Mouse (Mus musculus) kidney, adult 2 months (tissue): ENCODE measurements at regions not wholly inside any gene's neighbourhood (a gene's known extent, or its start where the extent isn't known, plus 50 kb on each side); places are given as distances from the start of the nearest gene placed in this dataset.

Experiments
- DNase-seq: peaks from one replicate; pipeline ENCODE4 v3.0.0; 2021
- H3K27ac ChIP-seq: fragments of 200-500 bp; 2 replicates; pipeline ENCODE4 v1.5.1; 2012; ENCODE audit warnings: low read depth, low read length, control low read depth, inconsistent platforms; ENCODE audit not compliant: insufficient read depth
- H3K27me3 ChIP-seq: fragments of 200-500 bp; replicated peaks from 2 replicates; pipeline ENCODE4 v1.6.1; 2012; ENCODE audit warnings: mild to moderate bottlenecking, moderate library complexity, low read length, inconsistent platforms; ENCODE audit not compliant: control insufficient read depth, insufficient read depth
- H3K36me3 ChIP-seq: fragments of 200-500 bp; 2 replicates; pipeline ENCODE4 v1.6.1; 2012; ENCODE audit warnings: mild to moderate bottlenecking, moderate library complexity, low read length, inconsistent platforms; ENCODE audit not compliant: control insufficient read depth, insufficient read depth
- H3K4me1 ChIP-seq: fragments of 200-500 bp; 2 replicates; pipeline ENCODE4 v1.6.1; 2011; ENCODE audit warnings: low read length; ENCODE audit not compliant: control insufficient read depth, insufficient read depth
- H3K4me3 ChIP-seq: fragments of 200-500 bp; 2 replicates; pipeline ENCODE4 v1.5.1; 2011; ENCODE audit warnings: mild to moderate bottlenecking, low read depth, low read length, control low read depth; ENCODE audit not compliant: insufficient read depth
- CTCF ChIP-seq: fragments of 200-500 bp; conservative IDR thresholded peaks from 2 replicates; pipeline ENCODE4 v1.5.1; 2011; ENCODE audit warnings: low read depth, mild to moderate bottlenecking, control low read depth, low read length, moderate library complexity, mixed read lengths; ENCODE audit not compliant: insufficient read depth, insufficient read length
- POLR2A ChIP-seq: fragments of 200-500 bp; IDR thresholded peaks from one replicate; pipeline ENCODE4 v1.6.1; 2011; ENCODE audit warnings: low read depth, low read length, control low read depth
- WGBS: fragments of 180-500 bp; shearing (Covaris S2); methylation state at CpG from one replicate; pipeline ENCODE4 v1.1.7; 2018; 5-methylcytosine and 5-hydroxymethylcytosine counted together

DNA sequence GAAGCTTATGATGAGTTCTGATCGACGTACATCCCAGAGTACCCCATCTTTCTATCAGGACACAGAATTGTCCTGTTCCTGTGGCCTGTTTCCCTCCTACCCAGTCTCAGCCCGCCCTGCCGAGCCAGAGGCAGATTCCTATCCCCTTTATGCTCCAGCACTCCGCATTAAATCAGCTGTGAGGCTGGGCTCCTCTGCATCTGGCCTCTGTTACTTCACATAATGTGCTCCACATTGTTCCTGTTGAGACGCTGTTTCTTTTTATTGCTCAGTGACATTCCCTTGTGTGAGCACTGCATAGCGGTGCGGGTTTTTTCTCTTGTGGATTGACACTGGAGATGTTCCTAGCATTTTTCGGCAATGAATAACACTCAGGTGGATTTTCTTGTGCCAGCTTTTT is 68.2 kb upstream of the Shb start:
- Histone ChIP-seq H3K36me3 (no peaks in the 10 kb centered on the region), H3K27me3 (no peaks in the 10 kb centered on the region), H3K27ac (no peak overlapping the region), H3K4me1 (no peaks in the 10 kb centered on the region), H3K4me3 (no peak overlapping the region)
- no peak for DNase-seq
- WGBS = 65% methylated on average over 9 of the region's 9 CpGs
- no peak for TF ChIP-seq POLR2A
- TF ChIP-seq CTCF = no peak

DNA sequence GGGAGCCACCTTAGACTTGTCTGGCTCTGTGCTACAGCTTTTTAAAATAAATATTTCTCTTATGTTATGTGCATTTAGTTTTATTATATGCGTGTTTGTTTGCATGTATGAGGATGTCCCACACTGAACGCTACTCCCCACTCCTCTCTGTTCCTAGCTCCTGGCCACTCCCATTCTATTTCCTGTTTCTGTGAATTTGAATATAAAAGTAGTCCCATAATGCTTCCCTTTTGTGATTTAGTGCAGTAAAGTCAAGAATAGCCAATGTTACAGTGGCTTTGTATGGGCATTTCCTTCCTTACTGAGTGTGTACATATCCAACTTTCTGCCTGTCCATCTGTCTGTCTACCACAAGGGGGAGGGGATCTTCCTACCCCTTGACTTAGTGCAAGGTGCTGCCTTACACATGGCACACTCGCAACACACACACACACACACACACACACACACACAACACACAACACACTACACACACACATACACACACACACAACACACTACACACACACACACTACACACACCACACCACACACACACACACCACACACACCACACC is 61.2 kb upstream of the Shb start:
- H3K36me3 ChIP-seq = no peaks in the 10 kb centered on the region
- no peak for TF ChIP-seq CTCF
- no peaks in the 10 kb centered on the region for H3K27me3 ChIP-seq
- no peak overlapping the region for H3K27ac ChIP-seq
- no peak overlapping the region for H3K4me3 ChIP-seq
- 72% methylated on average over 3 of the region's 3 CpGs for WGBS
- H3K4me1 ChIP-seq = no peaks in the 10 kb centered on the region
- DNase-seq = no peak

DNA sequence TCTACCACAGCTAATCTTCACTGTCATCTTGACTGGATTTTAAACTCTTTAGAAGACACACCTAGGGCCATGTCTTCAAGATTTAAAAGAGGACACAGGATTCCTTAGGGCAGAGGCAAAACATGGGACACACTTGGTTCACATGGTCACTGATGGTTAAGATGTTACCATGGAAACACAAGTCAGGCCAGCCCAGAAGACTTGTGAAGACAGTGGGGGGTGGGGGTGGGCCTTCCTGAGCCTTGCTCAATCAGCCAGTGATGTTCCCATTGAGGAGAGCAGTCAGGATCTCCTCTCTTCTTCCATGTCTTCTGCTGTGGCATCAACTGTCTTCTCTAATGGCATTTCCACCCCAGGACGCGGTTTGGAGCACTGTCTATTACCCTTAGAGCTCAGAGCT is 60.5 kb upstream of the Shb start:
- no peak for DNase-seq
- TF ChIP-seq POLR2A (no peak), CTCF (no peak)
- 76% methylated on average over 2 of the region's 2 CpGs for WGBS
- Histone ChIP-seq H3K4me3 (no peak overlapping the region), H3K27ac (no peak overlapping the region), H3K36me3 (no peaks in the 10 kb centered on the region), H3K4me1 (no peaks in the 10 kb centered on the region), H3K27me3 (no peaks in the 10 kb centered on the region)

DNA sequence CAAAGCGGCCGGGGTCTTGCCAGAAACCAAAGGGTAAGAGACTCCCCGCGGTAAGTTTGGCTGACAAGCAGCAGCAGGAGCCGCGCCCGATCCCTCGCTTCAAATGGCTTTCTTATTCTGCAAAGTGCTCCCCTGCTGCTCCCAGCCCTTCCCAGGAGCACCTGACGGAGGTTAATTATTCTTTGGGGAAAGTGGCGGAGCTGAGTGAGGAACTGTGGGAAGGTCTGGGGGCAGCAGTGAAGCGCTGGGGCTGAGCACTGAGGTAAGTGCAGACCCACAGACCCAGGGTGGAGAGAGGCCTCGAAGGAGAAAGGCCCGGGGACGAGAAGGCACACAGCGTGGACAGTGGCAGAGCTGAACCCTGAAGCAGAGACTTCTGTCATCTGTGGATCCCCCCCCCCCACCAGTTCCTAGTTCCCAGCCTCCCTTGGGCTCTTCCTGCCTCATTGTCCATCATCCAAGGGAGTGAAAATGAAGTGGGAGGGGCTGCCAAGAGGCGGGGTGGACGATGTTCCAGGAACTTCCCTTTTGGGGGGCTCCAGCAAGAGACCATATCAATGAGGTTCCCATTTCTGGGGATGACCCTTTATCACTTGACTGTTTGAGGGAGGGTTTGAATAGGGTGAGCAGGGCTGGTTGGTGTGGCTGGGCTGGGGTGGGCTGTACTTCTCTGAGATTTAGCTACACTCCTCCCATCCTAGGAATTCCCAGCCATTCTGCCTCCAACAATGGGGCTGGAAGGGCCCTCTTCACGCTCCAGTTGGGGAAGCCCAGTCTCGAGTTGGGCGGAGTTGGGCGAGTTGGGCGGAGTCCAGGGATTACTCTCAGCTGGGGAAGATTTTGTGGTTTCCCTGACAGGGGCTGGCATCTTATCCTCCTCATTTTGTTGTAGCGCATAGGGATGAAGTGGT is 59.4 kb upstream of the Shb start:
- no peak overlapping the region for H3K27ac ChIP-seq
- no peak overlapping the region for H3K4me3 ChIP-seq
- whole genome bisulfite sequencing = 33% methylated on average over 23 of the region's 23 CpGs
- H3K4me1 ChIP-seq = peaks cover 3% of the 10 kb centered on the region
- DNase-seq = peak; percentile 66
- no peaks in the 10 kb centered on the region for H3K27me3 ChIP-seq
- no peaks in the 10 kb centered on the region for H3K36me3 ChIP-seq
- no peak for TF ChIP-seq POLR2A
- no peak for TF ChIP-seq CTCF

DNA sequence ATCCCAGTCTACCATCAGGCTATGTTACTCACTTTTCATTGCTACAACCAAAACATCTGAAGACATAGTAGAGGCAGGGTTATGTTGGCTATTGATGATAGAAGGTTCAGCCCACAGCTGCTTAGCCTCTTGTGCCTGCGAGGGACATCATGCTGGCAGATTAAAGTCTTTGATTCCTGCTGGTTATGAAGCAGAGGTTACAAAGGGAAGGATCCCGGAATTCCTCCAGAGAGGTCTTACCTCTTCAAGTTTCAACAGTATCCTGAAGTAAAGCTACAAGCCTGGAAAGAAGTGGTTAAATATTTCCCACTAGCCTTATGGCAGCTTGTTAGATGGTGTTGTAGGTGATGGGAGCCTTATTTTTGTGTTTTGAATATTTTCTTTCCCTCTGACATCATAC is 58.6 kb upstream of the Shb start:
- Histone ChIP-seq H3K27ac (no peak overlapping the region), H3K4me1 (peaks cover 11% of the 10 kb centered on the region), H3K36me3 (no peaks in the 10 kb centered on the region), H3K4me3 (no peak overlapping the region), H3K27me3 (no peaks in the 10 kb centered on the region)
- DNase-seq = no peak
- 33% methylated on average over 2 of the region's 2 CpGs for WGBS
- TF ChIP-seq POLR2A (no peak), CTCF (no peak)

DNA sequence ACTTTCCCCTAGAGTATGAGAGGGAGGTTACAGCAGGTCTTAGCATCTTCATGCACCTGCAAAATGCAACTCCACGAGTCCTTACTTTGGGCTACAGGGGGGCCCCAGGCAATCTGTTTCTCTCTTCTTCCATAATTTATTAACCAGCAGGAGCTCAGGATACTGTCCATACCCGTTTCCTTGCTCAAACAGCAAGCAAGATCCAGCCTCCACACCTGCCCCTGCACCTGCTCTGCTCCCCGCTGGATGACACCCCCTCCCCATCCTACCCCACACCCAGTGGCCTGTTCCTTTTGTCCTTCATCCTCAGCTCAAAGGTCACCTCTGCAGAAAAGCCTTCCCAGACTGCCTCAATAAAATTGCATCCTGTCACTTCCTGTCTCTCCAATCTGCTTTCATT is 56.1 kb upstream of the Shb start:
- H3K27ac ChIP-seq = no peak overlapping the region
- H3K4me1 ChIP-seq = peaks cover 31% of the 10 kb centered on the region
- no peak overlapping the region for H3K4me3 ChIP-seq
- 31% methylated on average over 3 of the region's 3 CpGs for WGBS
- DNase-seq = peak; percentile 14
- TF ChIP-seq POLR2A = no peak
- no peak for TF ChIP-seq CTCF
- H3K27me3 ChIP-seq = no peaks in the 10 kb centered on the region
- H3K36me3 ChIP-seq = no peaks in the 10 kb centered on the region

DNA sequence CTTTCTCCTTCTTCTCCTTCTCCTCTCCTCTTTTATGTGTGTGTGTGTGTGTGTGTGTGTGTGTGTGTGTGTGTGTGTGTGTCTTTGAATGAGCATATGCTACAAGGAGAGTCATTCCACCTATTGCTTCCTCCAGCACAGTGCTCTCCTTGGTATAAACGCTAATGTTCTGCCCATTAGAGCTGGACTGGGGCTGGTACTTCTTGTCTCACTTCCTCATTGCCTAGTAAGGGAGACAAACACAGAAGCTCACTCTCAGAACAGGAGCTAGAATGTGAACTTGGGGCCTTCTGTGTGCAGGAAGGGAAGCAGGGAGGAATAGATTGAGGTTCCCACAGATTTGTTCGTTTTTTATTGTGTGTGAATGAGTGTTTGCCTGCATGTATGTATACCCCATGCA is 54.9 kb upstream of the Shb start:
- TF ChIP-seq CTCF (no peak), POLR2A (no peak)
- no peak for DNase-seq
- H3K27me3 ChIP-seq = no peaks in the 10 kb centered on the region
- H3K27ac ChIP-seq = no peak overlapping the region
- H3K4me3 ChIP-seq = no peak overlapping the region
- no peaks in the 10 kb centered on the region for H3K36me3 ChIP-seq
- WGBS = 55% methylated on average over 2 of the region's 2 CpGs
- H3K4me1 ChIP-seq = peaks cover 31% of the 10 kb centered on the region
